Mouse (Mus musculus) liver, embryonic 18 days (tissue): ENCODE results near the gene Kcne4. TPM values are rescaled to one million over a fixed set of nuclear protein-coding genes. Genes with fewer than 3 reads are reported as not detected.

Experiments used
- polyA plus RNA-seq: library from polyadenylated mRNA; depleted of rRNA; stranded (reverse); fragments of >200 nt; gene quantifications from 2 replicates; pipeline ENCODE4 v1.2.3, GENCODE M21; 2012; rRNA removed

Kcne4 gene
- polyA plus RNA-seq = 0.20 and 0.24 TPM in 2 replicates

DNA sequence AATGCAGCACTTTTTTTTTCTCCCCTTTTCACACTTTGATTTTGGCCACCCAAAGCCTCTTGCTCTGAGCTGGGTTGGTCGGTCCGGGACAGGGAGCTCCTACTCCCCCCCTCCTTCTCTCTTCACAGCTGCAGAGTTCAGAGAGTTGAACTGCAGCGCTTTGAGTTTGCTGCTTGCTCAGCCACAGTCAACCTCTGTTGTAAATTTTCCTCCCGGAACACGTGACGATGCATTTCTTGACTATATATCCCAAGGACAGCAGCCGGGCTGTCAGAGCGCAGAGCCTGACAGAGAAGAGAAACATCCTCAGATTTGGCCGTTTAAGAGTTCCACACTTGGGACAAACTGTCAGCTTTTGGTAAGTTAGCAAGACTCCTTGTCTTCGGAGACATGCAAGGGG lies at the start of gene Kcne4:
Gene Kcne4, plus strand, starts transcription at position 120 of the 400 bp plus-strand sequence.

Other genes starting within 250 kb of the Kcne4 start
- 11.2 and 12.8 TPM in 2 replicates for gene Acsl3, start 158.9 kb upstream of the Kcne4 start, polyA plus RNA-seq
- gene Utp14b, start 158.7 kb upstream of the Kcne4 start, polyA plus RNA-seq = 2.1 and 2.5 TPM in 2 replicates